Mouse (Mus musculus): ENCODE measurements at regions not wholly inside any gene's neighbourhood (a gene's known extent, or its start where the extent isn't known, plus 50 kb on each side); places are given as distances from the start of the nearest gene placed in this dataset.
A peak's percentile ranks its signal among the peaks of the same experiment; 100 is the strongest.

GRCm38 (mm10) chr10:83819266-83819949, 96.7 kb downstream of the 1500009L16Rik start:
- DNase-seq (ENCODE audit: low spot score in 2 of 2) = peak; percentile 39 to 46

- no peak for DNase-seq (ENCODE audit: low spot score in 2 of 2)
Measured at GRCm38 (mm10) chr10:83819950-83820275, 97.2 kb downstream of the 1500009L16Rik start.

- DNase-seq (ENCODE audit: low spot score in 2 of 2) = no peak
Measured at GRCm38 (mm10) chr10:83821089-83821488, 98.4 kb downstream of the 1500009L16Rik start.

DNA sequence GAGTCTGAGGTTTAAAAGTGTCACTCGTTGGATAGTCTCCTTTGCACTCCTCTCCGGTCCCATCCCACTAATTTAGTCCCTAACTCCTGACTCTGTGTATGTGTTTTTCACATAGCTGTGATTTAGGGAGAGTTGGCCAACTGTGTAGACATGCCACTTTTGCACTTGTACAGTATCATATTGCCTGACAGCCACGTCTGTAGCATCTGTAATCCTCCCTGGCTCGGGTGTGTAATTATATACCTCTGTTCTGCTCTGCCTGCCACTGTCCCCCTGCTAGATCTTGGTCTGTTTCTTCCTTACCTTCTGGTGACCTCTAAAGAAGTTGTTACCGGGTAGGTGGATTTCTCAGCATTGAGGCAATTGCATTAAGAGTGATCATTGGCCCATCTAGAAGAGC, 103.4 kb downstream of the 1500009L16Rik start:
- no peak for DNase-seq (ENCODE audit: low spot score in 2 of 2)

DNA sequence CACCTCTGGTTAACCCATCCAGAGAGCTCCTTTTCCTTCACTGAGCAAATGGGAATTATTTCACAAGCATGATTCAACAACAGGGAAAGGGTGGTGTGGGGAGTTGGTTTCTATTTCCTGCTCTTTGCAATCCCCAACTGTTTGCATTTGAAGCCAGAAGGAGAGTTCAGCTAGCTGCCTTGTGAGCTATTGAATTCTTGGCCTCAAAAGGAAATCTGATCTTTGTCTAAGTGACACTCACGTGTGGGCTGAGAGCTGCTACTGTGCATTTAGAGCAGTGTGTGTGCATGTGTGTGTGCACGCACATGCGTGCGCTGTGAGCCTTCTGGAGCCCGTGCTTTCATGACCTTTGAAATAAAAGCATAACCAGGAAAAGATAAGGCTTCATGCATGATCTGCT, 113.7 kb downstream of the 1500009L16Rik start:
- no peak for DNase-seq (ENCODE audit: low spot score in 2 of 2)

GRCm38 (mm10) chr10:83840226-83840625, 117.6 kb downstream of the 1500009L16Rik start:
- no peak for DNase-seq (ENCODE audit: low spot score in 2 of 2)

GRCm38 (mm10) chr10:83850881-83851280, 128.2 kb downstream of the 1500009L16Rik start:
- DNase-seq (ENCODE audit: low spot score in 2 of 2) = no peak

DNA sequence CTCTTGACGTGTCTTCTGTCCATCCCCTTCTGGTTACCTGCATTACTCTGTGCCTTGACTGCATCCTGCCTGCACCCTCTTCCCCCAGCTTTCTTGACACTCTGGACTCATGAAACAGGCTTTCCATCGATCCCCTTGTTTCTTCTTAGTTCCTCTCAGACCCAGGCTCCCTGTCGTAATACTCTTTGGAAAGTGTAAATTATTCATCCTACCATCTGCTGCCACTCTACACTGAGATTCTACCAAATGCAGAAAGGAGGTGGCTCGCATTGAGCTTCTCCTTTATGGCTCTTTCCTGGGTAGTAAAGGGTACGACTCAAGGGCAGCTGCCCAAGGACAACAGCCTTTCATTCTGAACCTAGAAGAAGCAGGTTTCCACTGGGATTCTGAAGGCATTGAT, 129.5 kb downstream of the 1500009L16Rik start:
- DNase-seq (ENCODE audit: low spot score in 2 of 2) = no peak

DNA sequence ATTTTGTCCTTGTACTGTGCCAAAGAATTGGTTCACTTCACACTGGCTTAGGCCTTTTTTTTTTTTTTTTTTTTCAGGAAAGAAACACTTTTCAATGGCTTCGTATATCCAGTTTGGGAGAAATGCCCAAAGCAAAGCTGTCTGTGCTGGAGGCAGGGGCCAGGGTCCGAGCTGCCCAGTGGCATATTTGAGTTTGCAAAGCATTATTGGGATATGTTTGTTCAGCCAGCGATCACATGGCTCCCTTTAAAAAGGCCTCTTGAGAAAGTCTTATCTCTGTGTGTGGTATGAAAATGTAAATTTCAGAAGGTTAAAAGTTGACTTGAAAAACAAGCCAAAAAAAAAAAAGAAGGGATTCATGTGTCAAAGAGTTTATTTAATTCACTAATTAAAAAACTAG, 130.1 kb downstream of the 1500009L16Rik start:
- no peak for DNase-seq (ENCODE audit: low spot score in 2 of 2)

GRCm38 (mm10) chr10:83857794-83858442, 135.3 kb downstream of the 1500009L16Rik start:
- DNase-seq (ENCODE audit: low spot score in 2 of 2) = no peak

- DNase-seq (ENCODE audit: low spot score in 2 of 2) = no peak
Measured at GRCm38 (mm10) chr10:83858689-83859088, 136.0 kb downstream of the 1500009L16Rik start.

DNA sequence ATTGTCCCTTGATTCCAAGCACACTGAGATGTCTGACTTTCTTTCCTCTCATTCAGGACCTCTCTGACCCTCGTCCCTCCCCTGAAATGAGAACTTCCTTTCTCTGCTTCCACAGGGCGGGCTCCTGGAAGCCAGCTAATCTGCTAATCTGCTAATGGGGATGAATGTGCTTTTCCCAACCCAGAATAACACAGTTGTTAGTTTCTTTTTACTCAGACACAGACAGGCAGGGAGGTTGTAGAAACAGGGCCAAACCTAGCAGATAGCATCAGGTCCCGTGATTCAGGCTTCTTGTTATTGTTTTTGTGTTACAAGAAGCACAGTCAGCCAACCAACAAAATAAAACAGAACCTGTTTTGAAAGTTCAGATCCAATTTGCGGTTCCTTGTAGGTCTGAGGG, 137.0 kb downstream of the 1500009L16Rik start:
- DNase-seq (ENCODE audit: low spot score in 2 of 2) = no peak

GRCm38 (mm10) chr10:83861574-83862190, 139.0 kb downstream of the 1500009L16Rik start:
- no peak for DNase-seq (ENCODE audit: low spot score in 2 of 2)

DNA sequence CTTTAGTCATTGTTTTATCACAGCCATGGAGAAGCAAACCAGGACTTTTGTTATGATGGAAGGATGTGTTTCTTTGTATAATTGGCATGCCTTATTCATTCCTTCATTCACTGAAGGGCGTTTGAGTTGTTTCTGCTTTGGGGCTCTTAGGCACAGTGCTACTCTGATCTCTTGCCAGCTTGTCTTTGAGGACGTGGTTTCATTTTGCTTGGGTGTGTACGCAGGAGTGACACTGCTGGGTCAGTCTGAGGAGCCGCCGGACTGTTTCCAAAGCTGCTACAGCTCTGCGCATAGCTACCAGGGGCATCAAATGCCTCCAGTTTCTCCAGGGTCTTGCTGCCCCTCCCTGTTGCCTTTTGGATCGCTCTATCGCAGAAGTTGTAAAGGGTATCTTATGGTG, 141.9 kb downstream of the 1500009L16Rik start:
- DNase-seq (ENCODE audit: low spot score in 2 of 2) = no peak

DNA sequence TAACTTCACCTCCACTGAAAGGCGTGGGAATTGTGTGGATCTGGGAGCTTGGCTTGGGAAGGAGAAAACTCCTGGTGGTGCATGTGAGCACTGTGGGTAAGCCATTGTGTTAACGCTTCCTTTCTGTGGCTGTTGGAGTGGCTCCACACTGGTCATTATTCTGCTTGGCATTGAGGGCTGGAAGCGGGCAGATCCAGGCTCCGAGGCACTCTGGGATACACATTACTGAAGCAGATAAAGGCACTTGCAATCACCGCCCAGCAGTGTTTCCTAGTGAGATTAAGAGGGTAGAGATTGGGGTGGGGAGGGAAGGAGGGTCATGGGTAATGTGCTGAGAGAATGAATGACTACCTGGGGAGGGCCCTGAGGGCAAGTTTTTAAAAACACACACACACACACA, 143.3 kb downstream of the 1500009L16Rik start:
- DNase-seq (ENCODE audit: low spot score in 2 of 2) = no peak

GRCm38 (mm10) chr10:83871736-83872400, 149.2 kb downstream of the 1500009L16Rik start:
- DNase-seq (ENCODE audit: low spot score in 2 of 2) = no peak

- DNase-seq (ENCODE audit: low spot score in 2 of 2) = no peak
Measured at GRCm38 (mm10) chr10:83878745-83879144, 156.1 kb downstream of the 1500009L16Rik start.

- DNase-seq (ENCODE audit: low spot score in 2 of 2) = no peak
Measured at GRCm38 (mm10) chr10:83882119-83882890, 159.6 kb downstream of the 1500009L16Rik start.

GRCm38 (mm10) chr10:83882891-83883185, 160.2 kb downstream of the 1500009L16Rik start:
- DNase-seq (ENCODE audit: low spot score in 2 of 2) = no peak

DNA sequence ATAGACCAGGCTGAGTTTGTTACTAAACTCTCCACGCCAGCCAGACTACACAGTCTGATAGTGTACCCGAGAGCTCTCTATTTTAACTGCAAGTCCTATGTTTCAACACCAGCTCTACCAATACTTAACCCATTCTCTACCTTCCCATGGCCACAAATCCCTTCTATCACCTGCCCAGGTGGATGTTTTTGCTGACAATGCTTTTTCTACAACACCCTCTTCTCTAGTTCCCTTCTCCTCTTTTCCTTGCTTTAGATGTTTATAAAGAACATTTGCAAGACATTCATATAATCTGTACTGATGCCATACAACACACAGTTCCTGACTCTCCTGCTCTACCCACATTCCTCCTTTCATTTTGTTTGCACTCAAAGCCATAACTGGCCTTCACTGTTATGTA, 161.9 kb downstream of the 1500009L16Rik start:
- no peak for DNase-seq (ENCODE audit: low spot score in 2 of 2)

- DNase-seq (ENCODE audit: low spot score in 2 of 2) = no peak
Measured at GRCm38 (mm10) chr10:83888587-83888986, 165.9 kb downstream of the 1500009L16Rik start.

DNA sequence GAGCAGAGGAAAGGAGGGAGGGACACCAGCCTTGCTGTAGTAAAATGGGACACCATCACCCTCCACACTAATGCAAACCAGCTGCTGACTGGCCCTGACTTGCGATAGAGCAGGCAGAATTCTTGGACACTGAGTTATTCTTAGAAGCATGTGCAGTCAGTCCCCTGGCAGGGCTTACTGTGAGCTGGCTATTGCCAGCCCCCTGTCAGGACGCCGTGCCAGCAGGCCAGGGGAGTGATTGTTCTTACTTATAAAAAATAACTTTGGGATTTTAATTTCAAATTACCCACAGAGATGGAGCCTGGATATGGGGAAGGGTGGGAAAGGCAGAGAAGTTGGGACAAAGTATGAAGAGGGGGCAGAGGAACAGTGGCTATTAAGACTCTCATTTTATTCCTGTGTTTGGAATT, 173.1 kb downstream of the 1500009L16Rik start:
- no peak for DNase-seq (ENCODE audit: low spot score in 2 of 2)
